Mouse (Mus musculus) frontal cortex, postnatal 10 days (tissue): Measurements from ENCODE around the gene Olfr9.
A peak's percentile ranks its signal among the peaks of the same experiment; 100 is the strongest.
"Not testable (repeated sequence)": the region's sequence is repeated elsewhere in the genome, so short reads cannot be mapped to it uniquely, and the experiment has no call there.

Source experiments
- DNase-seq, 2 experiments: peaks; one replicate each; pipeline ENCODE4 v3.0.0; 2022; ENCODE audit warnings: low spot score in 2 of 2, mixed read lengths in 1 of 2

Olfr9 gene

GRCm38 (mm10) chr10:129004032-129004920, 15.0 kb downstream of the Olfr9 start:
- DNase-seq, result no peak

DNA sequence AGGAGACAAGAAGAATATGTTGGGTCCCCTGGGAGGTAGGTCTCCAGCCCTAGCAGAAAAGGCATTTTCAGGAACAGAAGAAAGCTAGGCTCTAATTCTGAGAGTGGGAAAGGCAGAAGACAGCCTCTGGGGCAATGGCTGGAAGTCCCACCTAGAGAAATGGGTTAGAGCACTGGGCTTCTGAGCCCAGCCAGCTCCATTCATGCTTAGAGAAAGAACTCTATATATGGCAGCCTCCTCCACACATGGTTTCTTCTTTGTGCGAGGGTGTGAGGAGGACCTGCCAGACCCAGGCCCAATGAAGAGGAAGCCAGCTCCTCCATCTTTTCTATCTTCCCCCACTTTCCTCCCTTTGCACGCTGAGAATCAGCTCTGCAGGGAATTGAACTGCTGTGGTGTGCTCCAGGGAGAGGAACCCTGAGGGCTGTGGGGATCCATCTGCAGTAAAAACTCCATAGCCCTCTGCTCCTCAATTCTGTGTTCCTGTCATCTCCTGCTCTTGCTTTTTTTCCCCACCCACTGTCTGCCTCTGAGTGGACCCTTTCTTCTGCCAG, 21.1 kb downstream of the Olfr9 start, which contains the start of gene Olfr763:
TSS of gene Olfr763 (plus strand) at position 504 of the 554 bp plus-strand sequence.
- no peak for DNase-seq

GRCm38 (mm10) chr10:129011511-129011910, 22.3 kb downstream of the Olfr9 start:
- not testable (repeated sequence) for DNase-seq

- DNase-seq, result no peak
Measured at GRCm38 (mm10) chr10:129014477-129014876, 25.2 kb downstream of the Olfr9 start.

DNA sequence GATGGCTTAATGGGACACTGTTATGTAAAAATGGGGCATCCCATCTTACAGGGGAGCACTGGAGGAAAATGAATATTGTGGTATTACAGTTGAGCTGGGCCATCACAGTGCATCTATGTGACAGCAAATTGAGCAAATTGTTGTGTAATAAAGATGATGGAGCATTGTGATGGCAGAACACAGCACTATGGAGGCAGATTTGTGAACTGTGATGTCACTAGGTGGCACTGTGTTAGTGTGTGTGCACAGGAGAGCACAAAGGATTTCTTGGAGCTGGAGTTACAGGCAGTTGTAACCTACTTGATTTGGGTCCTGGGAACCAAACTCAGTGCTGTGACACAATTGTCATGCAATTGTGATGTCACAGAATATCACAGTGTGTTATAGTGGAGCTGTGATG, 34.1 kb downstream of the Olfr9 start:
- DNase-seq, result no peak

- DNase-seq, result peak in 1 of 2 experiments; percentile 15
Measured at GRCm38 (mm10) chr10:129026018-129026662, 36.9 kb downstream of the Olfr9 start.

DNA sequence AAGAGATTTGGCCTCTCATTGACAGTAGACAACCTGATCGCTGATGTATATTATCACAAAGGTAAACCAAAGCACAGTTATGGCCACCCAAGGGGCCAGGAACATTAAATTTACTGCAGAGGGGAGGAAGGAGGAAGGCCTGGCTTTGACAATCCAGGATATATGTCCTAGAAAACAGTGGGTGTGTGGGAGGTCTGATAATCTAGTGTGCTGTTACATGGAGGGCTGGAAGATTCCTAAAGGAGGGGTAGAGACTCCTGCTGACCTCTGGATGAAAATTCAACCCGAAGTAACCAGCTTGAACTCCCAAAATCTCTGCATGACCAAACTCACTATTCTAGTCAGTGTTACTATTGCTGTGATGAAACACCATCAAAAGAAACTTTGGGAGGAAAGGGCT, 39.1 kb downstream of the Olfr9 start:
- no peak for DNase-seq

- no peak for DNase-seq
Measured at GRCm38 (mm10) chr10:129039796-129040195, 50.6 kb downstream of the Olfr9 start, which contains the start of gene Olfr764-ps1. Olfr764-ps1 (minus strand) TSS chr10:129039896.
